Mouse (Mus musculus): ENCODE measurements around the gene Wrap53. TPM values are rescaled to one million over a fixed set of nuclear protein-coding genes. Genes with fewer than 3 reads are reported as not detected.
"Not testable (repeated sequence)": the region's sequence is repeated elsewhere in the genome, so short reads cannot be mapped to it uniquely, and the experiment has no call there.

Wrap53 gene
- 21.4 and 23.2 TPM in 2 replicates for polyA plus RNA-seq (2015; fragmentation: Nextera tagmentation; extraction: Ambion mirVana)

GRCm38 (mm10) chr11:69580091-69580514 is at the start of gene Wrap53, which contains the start of gene Trp53:
Gene Wrap53 (minus strand): TSS chr11:69580255.
Gene Trp53 (plus strand): TSS chr11:69580359.
- peak within 1 kb of the TSS; percentile 93 for H3K27ac ChIP-seq
- peaks cover 51% of the 10 kb centered on the region for H3K4me1 ChIP-seq
- ATAC-seq (replicated peaks): peak; percentile 67
- H3K36me3 ChIP-seq (replicated peaks): no peaks in the 10 kb centered on the region
- peak within 1 kb of the TSS; percentile 69 for H3K9ac ChIP-seq
- under 1% methylated on average over 13 of the region's 13 CpGs for WGBS
- H3K9me3 ChIP-seq: no peaks in the 10 kb centered on the region
- peak within 1 kb of the TSS; percentile 85 for H3K4me2 ChIP-seq
- H3K27me3 ChIP-seq (replicated peaks): no peaks in the 10 kb centered on the region
- peak within 1 kb of the TSS; percentile 86 for H3K4me3 ChIP-seq

- H3K4me3 ChIP-seq: no peak overlapping the region
- ATAC-seq (replicated peaks): no peak
- H3K9me3 ChIP-seq: no peaks in the 10 kb centered on the region
- H3K9ac ChIP-seq: no peak overlapping the region
- no peak overlapping the region for H3K4me2 ChIP-seq
- H3K27me3 ChIP-seq (replicated peaks): no peaks in the 10 kb centered on the region
- no peak overlapping the region for H3K27ac ChIP-seq
- H3K36me3 ChIP-seq (replicated peaks): no peaks in the 10 kb centered on the region
- WGBS: 63% methylated on average over 1 of the region's 1 CpGs
- peaks cover 17% of the 10 kb centered on the region for H3K4me1 ChIP-seq
Observed at GRCm38 (mm10) chr11:69629802-69630201, 49.7 kb upstream of the Wrap53 start.

- Histone ChIP-seq H3K9ac (no peak overlapping the region), H3K4me1 (peaks cover 5% of the 10 kb centered on the region), H3K27me3 (replicated peaks) (no peaks in the 10 kb centered on the region), H3K4me3 (no peak overlapping the region), H3K4me2 (no peak overlapping the region), H3K9me3 (no peaks in the 10 kb centered on the region), H3K36me3 (replicated peaks) (no peaks in the 10 kb centered on the region), H3K27ac (no peak overlapping the region)
- 38% methylated on average over 6 of the region's 6 CpGs for WGBS
- no peak for ATAC-seq (replicated peaks)
Observed at GRCm38 (mm10) chr11:69628286-69628685, 48.2 kb upstream of the Wrap53 start.

GRCm38 (mm10) chr11:69624339-69624738 is 44.3 kb upstream of the Wrap53 start:
- not testable (repeated sequence) for H3K36me3 ChIP-seq (replicated peaks); H3K9ac ChIP-seq; H3K4me2 ChIP-seq; H3K27me3 ChIP-seq (replicated peaks); H3K4me3 ChIP-seq; H3K9me3 ChIP-seq; ATAC-seq (replicated peaks); H3K27ac ChIP-seq
- peaks cover 11% of the 10 kb centered on the region for H3K4me1 ChIP-seq
- 86% methylated on average over 2 of the region's 2 CpGs for WGBS

GRCm38 (mm10) chr11:69623006-69623405 is 43.0 kb upstream of the Wrap53 start:
- no peaks in the 10 kb centered on the region for H3K36me3 ChIP-seq (replicated peaks)
- H3K27ac ChIP-seq: no peak overlapping the region; the same call in 1 of the 2 replicates
- H3K4me3 ChIP-seq: peak overlapping the region; percentile 50
- 72% methylated on average over 4 of the region's 4 CpGs for WGBS
- no peak for ATAC-seq (replicated peaks)
- peak overlapping the region; percentile 63; the same call in 1 of the 2 replicates for H3K9ac ChIP-seq
- no peaks in the 10 kb centered on the region for H3K27me3 ChIP-seq (replicated peaks)
- H3K4me1 ChIP-seq: peaks cover 11% of the 10 kb centered on the region
- no peaks in the 10 kb centered on the region for H3K9me3 ChIP-seq
- peak overlapping the region; percentile 79 for H3K4me2 ChIP-seq

- Histone ChIP-seq H3K36me3 (replicated peaks) (no peaks in the 10 kb centered on the region), H3K27me3 (replicated peaks) (no peaks in the 10 kb centered on the region), H3K9ac (peak overlapping the region; percentile 63), H3K4me3 (peak overlapping the region; percentile 50), H3K9me3 (no peaks in the 10 kb centered on the region), H3K4me1 (peaks cover 11% of the 10 kb centered on the region), H3K27ac (peak overlapping the region; percentile 82), H3K4me2 (peak overlapping the region; percentile 79)
- peak; percentile 56 for ATAC-seq (replicated peaks)
- 47% methylated on average over 6 of the region's 6 CpGs for WGBS
Observed at GRCm38 (mm10) chr11:69622406-69622805, 42.4 kb upstream of the Wrap53 start.

GRCm38 (mm10) chr11:69621571-69622268 is 41.7 kb upstream of the Wrap53 start, which contains the start of gene Sat2:
Gene Sat2 (plus strand): TSS chr11:69622024.
- no peaks in the 10 kb centered on the region for H3K36me3 ChIP-seq (replicated peaks)
- peak within 1 kb of the TSS; percentile 79 for H3K4me2 ChIP-seq
- peak within 1 kb of the TSS; percentile 63 for H3K9ac ChIP-seq
- WGBS: 0% methylated on average over 20 of the region's 20 CpGs
- H3K9me3 ChIP-seq: no peaks in the 10 kb centered on the region
- H3K4me1 ChIP-seq: peaks cover 11% of the 10 kb centered on the region
- peak; percentile 90 for ATAC-seq (replicated peaks)
- H3K27ac ChIP-seq: peak within 1 kb of the TSS; percentile 82
- no peaks in the 10 kb centered on the region for H3K27me3 ChIP-seq (replicated peaks)
- peak within 1 kb of the TSS; percentile 50 for H3K4me3 ChIP-seq

- no peak overlapping the region for H3K4me2 ChIP-seq
- no peak for ATAC-seq (replicated peaks)
- 88% methylated on average over 7 of the region's 7 CpGs for WGBS
- H3K27ac ChIP-seq: no peak overlapping the region
- no peak overlapping the region for H3K9ac ChIP-seq
- H3K4me3 ChIP-seq: no peak overlapping the region
- H3K4me1 ChIP-seq: peaks cover 11% of the 10 kb centered on the region
- H3K9me3 ChIP-seq: no peaks in the 10 kb centered on the region
- H3K36me3 ChIP-seq (replicated peaks): no peaks in the 10 kb centered on the region
- 0 out of 2 replicates have a peak, but pooled peaks cover under 1% of the 10 kb centered on the region for H3K27me3 ChIP-seq (replicated peaks)
Observed at GRCm38 (mm10) chr11:69620394-69621081, 40.5 kb upstream of the Wrap53 start.

GRCm38 (mm10) chr11:69617805-69618204 is 37.8 kb upstream of the Wrap53 start, which contains the start of gene Shbg:
Gene Shbg (minus strand): TSS chr11:69617905.
- 0 out of 2 replicates have a peak, but pooled peaks cover 3% of the 10 kb centered on the region for H3K27me3 ChIP-seq (replicated peaks)
- ATAC-seq (replicated peaks): no peak
- no peak within 1 kb of the TSS for H3K4me3 ChIP-seq
- H3K9ac ChIP-seq: no peak within 1 kb of the TSS
- no peaks in the 10 kb centered on the region for H3K36me3 ChIP-seq (replicated peaks)
- peaks cover 6% of the 10 kb centered on the region for H3K4me1 ChIP-seq
- H3K27ac ChIP-seq: no peak within 1 kb of the TSS
- 78% methylated on average over 5 of the region's 5 CpGs for WGBS
- no peak within 1 kb of the TSS for H3K4me2 ChIP-seq
- H3K9me3 ChIP-seq: no peaks in the 10 kb centered on the region

GRCm38 (mm10) chr11:69616781-69617180 is 36.7 kb upstream of the Wrap53 start:
- Histone ChIP-seq H3K27ac (no peak overlapping the region), H3K36me3 (replicated peaks) (no peaks in the 10 kb centered on the region), H3K4me1 (no peaks in the 10 kb centered on the region; the same call in 1 of the 2 replicates), H3K9ac (no peak overlapping the region), H3K9me3 (no peaks in the 10 kb centered on the region), H3K4me3 (no peak overlapping the region), H3K27me3 (replicated peaks) (0 out of 2 replicates have a peak, but pooled peaks cover 3% of the 10 kb centered on the region), H3K4me2 (no peak overlapping the region)
- no peak for ATAC-seq (replicated peaks)
- 51% methylated on average over 10 of the region's 10 CpGs for WGBS

- H3K36me3 ChIP-seq (replicated peaks); H3K9ac ChIP-seq; H3K4me3 ChIP-seq; ATAC-seq (replicated peaks); H3K27ac ChIP-seq; H3K4me1 ChIP-seq; H3K4me2 ChIP-seq; H3K9me3 ChIP-seq; H3K27me3 ChIP-seq (replicated peaks): not testable (repeated sequence)
- WGBS: 58% methylated on average over 11 of the region's 11 CpGs
Observed at GRCm38 (mm10) chr11:69614257-69614588, 34.2 kb upstream of the Wrap53 start.

- H3K4me1 ChIP-seq: no peaks in the 10 kb centered on the region
- no peak for ATAC-seq (replicated peaks)
- H3K27me3 ChIP-seq (replicated peaks): 0 out of 2 replicates have a peak, but pooled peaks cover 3% of the 10 kb centered on the region
- WGBS: 8% methylated on average over 19 of the region's 19 CpGs
- no peaks in the 10 kb centered on the region for H3K9me3 ChIP-seq
- no peak overlapping the region for H3K9ac ChIP-seq
- H3K4me3 ChIP-seq: no peak overlapping the region
- no peak overlapping the region for H3K4me2 ChIP-seq
- H3K27ac ChIP-seq: no peak overlapping the region
- H3K36me3 ChIP-seq (replicated peaks): no peaks in the 10 kb centered on the region
Observed at GRCm38 (mm10) chr11:69613553-69614256, 33.6 kb upstream of the Wrap53 start.
